In genomic region chr9:113091881-113092280, GRCm38 (mm10) we compare ENCODE assay signal across 29 mouse cellular contexts.
"Had no signal": no experiment of that assay in that cellular context is flagged by ENCODE, and none has a peak within 500 bp of the region (broad histone marks: within the 10 kb centered on the region; RNA-seq: fewer than 3 reads in every experiment).

No protein-coding gene starts in this region.

- H3K4me1 ChIP-seq: heart, embryonic 10.5 days; heart, embryonic 12.5 days; heart, embryonic 13.5 days; heart, embryonic 15.5 days; hindbrain, embryonic 10.5 days; hindbrain, embryonic 12.5 days; hindbrain, embryonic 13.5 days; hindbrain, embryonic 15.5 days; intestine, embryonic 15.5 days had no signal

- H3K27me3 ChIP-seq: heart, embryonic 12.5 days; heart, embryonic 13.5 days; heart, embryonic 15.5 days; hindbrain, embryonic 12.5 days; hindbrain, embryonic 13.5 days; hindbrain, embryonic 15.5 days; intestine, embryonic 15.5 days; kidney, embryonic 15.5 days had no signal

- H3K36me3 ChIP-seq: heart, embryonic 10.5 days; heart, embryonic 12.5 days; heart, embryonic 13.5 days; heart, embryonic 15.5 days; hindbrain, embryonic 10.5 days; hindbrain, embryonic 12.5 days; hindbrain, embryonic 13.5 days; hindbrain, embryonic 15.5 days; intestine, embryonic 15.5 days; kidney, embryonic 15.5 days had no signal

- H3K4me3 ChIP-seq: heart, embryonic 10.5 days; heart, embryonic 12.5 days; heart, embryonic 13.5 days; heart, embryonic 15.5 days; hindbrain, embryonic 10.5 days; hindbrain, embryonic 12.5 days; hindbrain, embryonic 13.5 days; hindbrain, embryonic 15.5 days; intestine, embryonic 15.5 days; kidney, embryonic 15.5 days had no signal

- H3K27ac ChIP-seq: heart, embryonic 10.5 days; heart, embryonic 13.5 days; heart, embryonic 15.5 days; hindbrain, embryonic 10.5 days; hindbrain, embryonic 12.5 days; hindbrain, embryonic 13.5 days; hindbrain, embryonic 14.5 days; hindbrain, embryonic 15.5 days; hindbrain, postnatal 0 days; intestine, embryonic 15.5 days; kidney, embryonic 15.5 days; kidney, postnatal 0 days had no signal

- H3K9ac ChIP-seq: heart, embryonic 12.5 days; heart, embryonic 13.5 days; heart, embryonic 15.5 days; hindbrain, embryonic 12.5 days; hindbrain, embryonic 13.5 days; hindbrain, embryonic 14.5 days; hindbrain, embryonic 15.5 days; intestine, embryonic 15.5 days; kidney, embryonic 15.5 days had no signal

- DNase-seq: heart, postnatal 10 days; heart, postnatal 14 days; heart, postnatal 36 days; heart, postnatal 4 days; kidney, adult 11 months; kidney, adult 18-20 months; kidney, adult 2 months; kidney, adult 8-10 months; kidney, adult 9 months; kidney, postnatal 10 days; kidney, postnatal 14 days; kidney, postnatal 25 days; kidney, postnatal 36 days; kidney, postnatal 4 days; layer of hippocampus, adult 9-11 months; layer of hippocampus, postnatal 36 days had no signal
